Mouse (Mus musculus) cerebellum, postnatal 25 days (tissue): ENCODE measurements around the gene Pard6b.

Experiments
- DNase-seq, 2 experiments: peaks; one replicate each; pipeline ENCODE4 v3.0.0; 2021; ENCODE audit warnings: mixed read lengths in 2 of 2

Gene Pard6b

DNA sequence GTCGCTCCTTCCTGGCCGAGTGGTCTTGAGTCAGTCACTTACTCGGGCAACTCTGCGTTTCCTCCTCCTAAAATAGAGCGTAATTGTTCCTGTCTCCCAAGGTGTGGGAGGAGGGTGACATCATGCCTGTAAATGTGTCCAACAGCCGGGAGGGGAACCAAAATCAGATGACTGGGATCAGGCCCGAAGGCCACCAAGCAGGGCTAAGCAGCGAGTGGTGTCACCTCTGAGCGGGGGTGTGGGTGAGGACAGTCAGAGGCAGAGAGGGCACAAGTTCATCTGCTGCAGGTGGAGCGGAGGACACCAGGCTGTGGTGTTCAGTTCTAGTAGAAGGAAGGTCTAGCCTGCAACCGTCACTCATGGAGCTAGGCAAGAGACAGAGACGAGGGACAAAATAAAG, 17.1 kb upstream of the Pard6b start:
- DNase-seq, result no peak

DNA sequence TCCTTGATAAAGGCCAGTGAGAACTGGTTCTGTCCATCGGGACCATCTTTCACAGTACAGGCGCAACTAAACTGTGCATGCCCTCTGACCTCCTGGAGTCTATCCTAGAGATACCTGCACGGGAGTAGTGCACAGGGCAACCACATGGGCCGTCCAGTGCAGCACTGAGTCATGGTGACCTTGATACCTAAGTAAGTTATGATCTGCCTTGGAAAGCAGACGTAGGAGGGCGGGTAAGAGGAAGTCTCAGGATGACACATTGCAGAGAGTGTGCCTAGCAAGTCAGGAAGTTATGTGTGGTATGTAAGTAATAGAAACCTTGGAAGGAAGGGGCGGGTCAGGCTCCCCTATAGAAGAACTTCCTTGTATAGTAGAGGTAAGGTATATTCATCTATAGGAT, 15.3 kb upstream of the Pard6b start:
- DNase-seq, result no peak

DNA sequence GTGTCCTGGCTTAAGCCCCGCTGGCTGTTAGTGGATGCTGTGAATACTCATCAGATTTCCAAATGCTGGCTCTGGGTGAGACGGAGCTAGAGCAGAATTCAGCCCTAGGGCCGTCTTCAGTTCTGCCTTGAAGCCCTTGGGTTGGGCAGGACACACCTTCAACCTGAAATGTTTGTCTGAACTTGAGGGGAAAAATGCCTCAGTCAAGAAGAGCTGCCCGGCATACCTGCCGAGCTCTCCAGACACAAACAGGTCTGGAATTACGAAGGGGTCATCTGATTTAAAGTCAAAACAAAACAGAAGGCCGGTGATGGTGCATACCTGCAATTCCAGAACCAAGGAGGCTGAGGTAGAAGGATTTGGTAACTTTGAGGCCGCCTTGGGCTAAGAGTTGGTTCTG, 14.0 kb upstream of the Pard6b start:
- no peak for DNase-seq

DNA sequence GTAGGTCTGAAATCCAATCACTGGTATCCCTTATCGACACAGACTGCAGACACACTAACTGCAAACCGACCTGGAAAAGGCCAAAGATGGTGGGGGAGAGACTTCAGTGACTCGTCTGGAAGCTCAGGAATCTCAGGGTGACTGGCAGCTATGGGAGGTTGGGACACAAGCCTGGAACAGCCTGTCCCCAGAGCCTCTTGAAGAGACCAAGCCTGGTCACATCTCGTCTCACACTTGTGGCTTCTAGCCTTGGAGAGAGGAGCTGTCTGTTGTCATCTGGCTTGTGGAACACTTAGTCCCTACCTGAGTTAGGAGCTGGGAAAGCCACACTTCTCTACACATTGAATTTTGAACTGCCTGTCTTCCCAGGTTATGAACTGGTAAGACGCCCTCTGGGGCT, 10.4 kb upstream of the Pard6b start:
- no peak for DNase-seq

DNA sequence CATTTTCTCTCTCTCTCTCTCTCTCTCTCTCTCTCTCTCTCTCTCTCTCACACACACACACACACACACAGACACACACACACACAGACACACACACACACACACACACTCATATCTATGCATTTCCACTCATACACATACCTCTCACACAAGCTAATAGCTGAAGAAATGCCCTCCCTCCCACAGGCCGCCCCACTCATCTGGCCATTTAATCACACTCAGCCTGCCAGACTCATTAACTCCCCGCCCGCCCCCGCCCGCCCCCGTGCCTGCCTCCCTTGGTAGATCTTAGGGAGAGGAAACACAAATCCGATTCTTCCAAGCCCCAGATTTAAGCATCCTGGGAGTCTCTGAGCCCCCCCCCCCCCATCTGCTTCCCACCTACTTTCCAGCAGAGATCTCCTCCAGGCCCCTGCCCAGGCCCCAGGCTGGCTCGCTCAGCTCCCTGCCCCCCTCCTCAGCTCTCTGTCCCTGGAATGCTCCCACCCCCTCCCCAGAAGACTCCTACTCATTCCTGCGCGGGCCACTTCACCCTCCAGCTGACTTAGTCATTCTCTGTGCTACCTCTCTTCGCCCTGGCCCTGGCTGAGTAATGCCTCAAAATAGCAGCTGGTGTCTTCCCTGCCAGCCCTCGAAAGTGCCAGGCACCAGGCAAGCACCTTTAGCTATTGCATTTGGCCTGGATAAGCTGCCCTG, 8.2 kb upstream of the Pard6b start:
- DNase-seq, result peak; percentile 38 to 54

DNA sequence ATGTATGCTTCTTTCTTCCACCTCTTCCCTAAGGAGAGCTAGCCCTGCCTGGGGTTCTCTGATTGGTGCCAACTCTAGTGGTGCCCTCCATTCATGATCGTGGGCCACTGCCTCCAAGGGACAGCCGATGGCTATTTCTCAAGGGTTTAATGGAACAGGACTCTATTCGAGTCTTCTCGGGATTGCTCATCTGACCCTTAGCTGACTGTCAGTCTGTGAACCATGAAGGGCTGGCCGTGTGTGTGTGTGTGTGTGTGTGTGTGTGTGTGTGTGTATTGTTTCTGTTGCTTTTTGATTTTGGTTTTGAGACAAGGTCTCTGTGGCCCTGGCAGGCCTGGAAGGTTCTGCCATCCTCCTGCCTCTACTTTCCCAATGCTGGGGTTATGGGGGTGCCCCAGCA, 7.1 kb upstream of the Pard6b start:
- DNase-seq, result no peak

DNA sequence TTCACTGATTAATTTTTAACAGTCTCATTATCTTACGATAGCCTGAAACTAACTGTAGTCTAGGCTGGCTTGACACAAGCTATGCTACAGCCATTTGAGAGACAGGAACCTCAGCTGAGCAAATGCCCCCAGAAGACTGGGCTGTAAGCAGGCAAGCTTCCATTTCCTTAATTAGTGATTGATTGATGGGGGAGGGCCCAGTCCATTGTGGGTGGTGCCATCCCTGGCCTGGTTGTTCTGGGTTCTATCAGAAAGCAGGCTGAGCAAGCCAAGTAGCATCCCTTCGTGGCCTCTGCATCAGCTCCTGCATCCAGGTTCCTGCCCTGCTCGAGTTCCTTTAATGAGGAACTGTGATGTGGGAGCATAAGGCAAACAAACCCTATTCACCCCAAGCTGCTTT, 6.3 kb upstream of the Pard6b start:
- DNase-seq, result no peak

DNA sequence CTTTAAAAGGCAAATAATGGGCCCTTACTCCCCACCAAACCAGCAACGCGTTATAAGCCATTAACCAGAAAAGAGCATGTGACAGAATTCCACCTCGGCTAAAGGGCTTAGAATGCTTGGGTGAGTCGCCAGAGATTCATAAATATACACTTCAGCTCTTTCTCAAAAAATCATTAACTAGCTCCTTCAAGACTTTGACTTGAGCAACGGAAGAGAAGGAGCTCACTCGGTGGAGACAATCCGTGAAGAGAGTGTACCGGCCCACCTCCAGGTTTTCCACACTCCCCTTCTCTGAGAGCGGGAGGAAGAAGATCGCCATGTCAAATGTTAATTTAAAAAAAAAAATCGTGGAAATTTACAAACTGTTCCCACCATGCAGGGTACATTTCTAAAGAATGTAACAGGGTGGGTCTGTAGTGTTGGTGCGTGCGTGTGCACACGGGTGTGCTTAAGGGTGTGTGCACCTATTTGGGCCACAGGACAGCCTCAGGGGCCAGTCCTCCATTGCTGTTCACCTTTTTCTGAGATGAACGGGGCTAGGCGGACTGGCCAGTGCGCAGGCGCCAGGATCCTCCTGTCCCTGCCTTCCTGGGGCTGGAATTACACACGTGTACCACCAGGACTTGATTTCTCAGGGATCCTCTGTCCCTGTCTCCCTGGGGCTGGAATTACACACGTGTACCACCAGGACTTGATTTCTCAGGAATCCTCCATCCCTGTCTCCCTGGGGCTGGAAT, 3.8 kb upstream of the Pard6b start:
- no peak for DNase-seq

DNA sequence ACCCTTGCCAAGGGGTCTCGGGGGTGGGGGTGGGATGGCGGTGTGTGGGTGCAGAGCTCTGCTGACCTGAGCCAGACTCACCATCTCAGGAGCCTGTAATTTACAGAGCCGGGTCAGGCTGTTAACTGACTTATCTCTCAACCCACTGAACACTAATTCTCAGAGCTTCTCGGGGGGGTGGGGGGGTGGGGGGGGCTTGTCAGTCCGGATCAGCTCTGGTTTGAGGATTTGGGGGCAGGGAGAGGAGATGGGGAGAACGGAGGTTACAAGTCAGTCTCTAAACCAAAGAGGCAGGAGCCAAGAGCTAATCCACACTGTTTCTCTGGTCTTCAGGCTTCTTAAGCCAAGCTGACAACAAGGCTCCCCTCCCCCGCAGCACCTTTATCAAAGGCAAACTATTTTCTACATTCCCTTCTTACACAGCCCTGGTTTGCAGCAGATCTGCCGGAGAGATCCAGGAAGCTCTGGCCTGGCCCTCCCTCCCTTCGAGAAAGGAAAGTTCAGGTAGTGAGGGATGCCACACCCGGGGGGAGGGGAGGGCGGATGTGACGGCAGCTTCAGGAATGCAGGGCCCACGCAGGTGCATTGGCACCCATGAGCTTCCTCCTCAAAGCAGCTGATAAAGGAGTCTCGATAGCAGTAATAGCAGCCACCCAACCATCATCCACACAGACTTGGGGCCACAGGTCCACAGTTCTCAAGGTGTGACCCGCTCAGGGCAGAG, 2.5 kb upstream of the Pard6b start:
- peak in 1 of 2 experiments; percentile 15 for DNase-seq

DNA sequence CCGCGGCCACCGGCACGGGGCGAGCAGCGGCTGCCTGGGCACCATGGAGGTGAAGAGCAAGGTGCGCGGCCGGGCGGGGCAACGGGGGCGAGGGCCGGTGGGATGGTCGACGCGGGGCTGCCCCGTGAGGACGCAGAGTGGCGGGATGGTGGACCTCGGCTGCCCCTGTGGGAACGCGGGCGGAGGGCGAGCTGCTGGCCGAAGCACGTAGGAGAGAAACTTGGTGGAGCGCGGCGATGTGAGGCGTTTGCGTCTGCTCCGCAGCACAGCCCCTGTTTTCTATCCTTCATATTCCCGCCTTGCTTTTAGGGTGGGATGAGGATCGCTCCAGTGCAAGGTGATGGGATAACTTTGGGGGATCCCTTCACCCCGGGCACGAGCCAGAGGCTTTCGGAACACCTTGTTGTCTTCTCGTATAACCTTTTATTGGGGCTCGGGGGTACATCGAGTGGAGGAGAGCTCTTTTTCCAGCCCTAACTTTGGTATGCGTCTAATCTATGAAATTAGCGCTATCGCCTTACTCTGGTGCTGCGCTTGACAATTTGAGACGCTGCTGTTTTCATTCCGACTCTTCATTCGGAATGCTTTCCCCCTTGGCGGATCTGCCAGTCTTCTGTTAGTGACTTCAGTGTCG, 612 bp downstream of the Pard6b start:
- peak in 1 of 2 experiments; percentile 27 for DNase-seq

DNA sequence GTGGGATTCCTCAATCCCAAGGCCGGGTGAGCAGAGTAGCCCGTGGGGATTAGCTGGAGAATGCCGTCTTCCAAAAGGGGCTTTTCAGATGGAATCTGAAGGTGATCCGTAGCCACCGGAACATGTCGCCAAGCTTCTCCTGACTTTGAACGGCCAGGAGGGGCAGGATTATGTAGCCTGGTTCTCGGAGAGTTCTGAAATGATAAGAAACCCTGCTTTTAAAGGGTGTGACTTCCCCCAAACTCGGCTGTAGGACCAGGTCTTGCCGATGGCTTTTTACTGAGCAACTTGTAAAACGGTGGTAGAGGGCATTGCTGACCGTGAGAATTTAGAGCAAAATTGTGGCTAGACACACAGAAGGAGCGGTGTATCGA, 1.1 kb downstream of the Pard6b start:
- DNase-seq, result no peak

DNA sequence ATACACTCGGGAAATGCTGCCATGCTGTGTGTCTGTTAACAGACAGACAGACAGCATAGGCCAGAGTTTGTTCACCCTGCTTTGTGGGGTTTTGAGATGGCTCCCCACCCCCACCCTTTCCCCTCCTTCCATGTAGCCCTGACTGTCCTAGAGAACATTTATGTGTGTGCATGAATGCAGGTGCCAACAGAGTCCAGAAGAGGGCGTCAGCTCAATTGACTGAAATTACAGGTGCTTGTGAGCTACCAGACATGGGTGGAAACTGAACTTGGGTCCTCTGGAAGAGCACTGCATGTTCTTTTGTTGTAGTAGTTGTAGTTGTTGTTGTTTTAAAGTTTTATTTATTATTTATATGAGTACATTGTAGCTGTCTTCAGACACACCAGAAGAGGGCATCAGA, 2.8 kb downstream of the Pard6b start:
- no peak for DNase-seq

DNA sequence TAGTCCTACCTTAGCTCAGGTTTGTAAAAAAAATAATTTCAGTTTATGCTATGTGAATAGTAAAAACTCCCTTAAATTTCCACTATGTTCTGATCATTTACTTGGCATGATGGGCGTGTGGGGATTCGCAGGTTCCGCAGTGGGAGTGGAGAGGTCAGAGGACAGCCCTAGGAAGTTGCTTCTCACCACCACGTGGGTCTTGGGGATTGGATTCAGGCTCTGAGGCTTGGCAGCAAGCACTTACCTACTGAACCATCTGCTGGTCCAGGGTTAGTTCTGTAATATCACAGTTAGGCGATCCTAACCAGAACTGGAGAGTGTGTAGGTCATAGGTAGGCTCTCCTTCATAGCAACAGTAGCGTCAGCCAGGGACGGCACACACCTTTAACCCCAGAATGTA, 3.4 kb downstream of the Pard6b start:
- DNase-seq, result peak in 1 of 2 experiments; percentile 38

DNA sequence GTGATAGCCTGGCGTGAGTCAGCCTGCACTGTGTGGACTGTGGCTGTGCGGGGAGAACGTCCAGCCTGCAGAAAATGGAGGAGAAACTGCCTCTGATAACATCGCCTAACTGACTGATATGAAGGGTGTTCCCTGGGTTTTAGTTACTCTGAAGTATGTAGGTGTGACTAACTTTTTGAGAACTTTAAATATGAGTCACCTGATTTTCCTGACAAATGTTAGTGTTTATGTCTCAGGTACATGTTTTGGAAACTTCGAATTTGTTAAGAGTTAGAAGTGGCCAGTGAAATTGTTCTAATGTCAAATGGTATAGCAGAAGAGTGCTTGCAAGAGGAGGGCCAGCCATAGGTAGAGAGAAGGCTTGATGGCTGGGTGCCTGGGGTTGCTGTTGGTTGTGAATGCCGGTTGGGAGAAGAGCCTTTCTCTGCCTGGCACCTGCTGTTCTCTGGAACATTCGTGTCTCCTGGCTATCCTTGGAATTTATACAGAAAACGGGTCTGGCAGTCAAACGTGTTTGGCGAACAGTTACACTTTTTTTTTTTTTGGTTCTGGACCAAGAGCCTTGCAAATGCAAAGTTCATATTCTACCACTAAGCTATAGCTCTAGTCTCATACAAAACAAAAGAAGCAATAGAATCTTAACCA, 4.9 kb downstream of the Pard6b start:
- DNase-seq, result peak in 1 of 2 experiments; percentile 57

DNA sequence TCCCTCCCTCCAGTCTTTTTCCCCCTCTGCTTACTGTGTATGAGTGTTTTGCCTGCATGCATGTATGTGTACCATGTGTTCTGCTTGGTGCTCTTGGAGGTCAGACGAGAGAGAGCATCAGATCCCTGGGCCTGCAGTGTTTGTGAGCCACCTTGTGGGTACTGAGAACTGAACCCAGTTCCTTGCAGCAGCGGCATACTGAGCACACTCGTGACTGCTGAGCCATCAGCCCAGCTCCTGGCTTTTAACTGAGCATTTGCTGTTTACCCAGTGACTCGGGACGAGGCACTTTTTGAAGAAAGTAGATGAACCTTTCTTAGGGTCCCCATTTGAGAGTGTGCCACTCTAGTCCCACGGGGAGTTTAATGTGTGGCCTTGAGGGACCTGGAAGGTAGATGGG, 5.5 kb downstream of the Pard6b start:
- no peak for DNase-seq

DNA sequence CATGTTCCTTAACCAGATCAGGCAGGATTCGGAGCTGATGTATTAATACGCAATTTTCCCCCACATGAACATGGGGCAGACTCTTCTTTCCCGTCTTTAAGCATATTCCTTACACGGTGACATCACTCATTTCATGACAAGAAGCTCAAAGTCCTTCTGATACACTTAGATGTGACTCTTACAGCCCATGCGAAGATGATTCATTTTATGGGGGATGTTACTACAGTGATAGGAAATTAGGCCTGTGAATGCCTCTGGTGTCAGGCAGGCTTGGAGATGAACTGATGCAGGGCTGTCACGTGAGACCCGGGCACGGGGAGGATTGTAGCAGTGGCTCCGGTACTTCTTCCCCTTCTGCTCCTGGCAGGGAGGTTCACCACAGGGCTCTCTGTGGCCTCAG, 6.0 kb downstream of the Pard6b start:
- no peak for DNase-seq

DNA sequence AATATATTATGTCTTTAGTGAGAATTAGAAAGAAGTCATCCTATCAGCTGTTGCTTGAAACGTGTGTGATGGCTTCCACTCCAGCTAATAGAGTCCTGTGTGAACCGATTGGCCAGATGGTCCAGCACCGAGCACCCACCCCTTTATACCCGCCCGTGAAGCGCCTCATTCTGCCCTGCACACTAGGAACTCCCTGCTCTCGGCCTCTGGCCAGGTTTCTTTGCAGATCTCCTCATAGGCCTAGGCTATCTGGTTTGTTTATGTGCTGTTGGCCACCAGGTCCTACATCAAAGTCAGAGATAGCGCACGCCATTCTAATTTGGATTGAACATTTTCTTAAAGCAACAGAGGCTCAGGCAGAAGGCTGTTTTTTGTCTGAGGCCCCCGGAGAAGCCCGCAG, 10.8 kb downstream of the Pard6b start:
- no peak for DNase-seq

DNA sequence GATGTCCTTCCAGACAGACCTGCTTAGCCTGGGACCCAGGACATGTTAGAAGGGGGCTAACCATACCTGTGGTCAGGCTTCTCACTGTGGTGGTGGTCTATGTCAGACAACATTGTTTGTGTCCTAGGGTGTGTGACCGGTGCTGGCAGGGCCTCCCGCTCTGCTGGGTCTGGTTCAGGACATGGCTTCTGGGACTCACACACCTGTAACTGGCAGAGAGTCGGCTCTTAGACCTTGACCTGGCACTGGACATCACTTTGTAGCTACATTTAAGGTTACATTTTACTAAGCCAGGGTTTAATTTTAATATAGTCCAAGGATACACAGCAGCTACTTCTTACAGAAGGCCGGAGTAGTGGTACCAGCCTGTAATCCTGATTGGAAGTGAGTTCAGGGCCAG, 12.3 kb downstream of the Pard6b start:
- DNase-seq, result no peak

DNA sequence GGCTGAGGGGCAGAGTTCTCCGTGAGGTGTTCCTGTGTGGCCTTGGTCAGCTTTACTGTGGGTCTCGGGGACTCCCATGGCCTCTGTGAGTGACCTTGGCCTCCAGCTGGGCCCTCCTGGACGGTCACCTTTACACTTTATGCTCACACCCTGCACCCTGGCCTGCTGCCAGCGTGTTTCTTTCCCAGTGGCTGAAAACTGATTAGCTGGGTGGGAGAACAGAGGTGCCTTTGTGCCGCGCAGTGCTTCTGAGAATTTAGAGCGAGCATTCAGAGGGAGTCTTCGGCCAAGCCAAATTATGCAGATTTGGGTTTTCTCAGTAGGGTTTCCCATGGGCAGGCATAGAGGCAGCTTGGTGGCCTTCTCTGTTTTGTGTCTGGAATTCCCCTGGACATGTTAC, 14.3 kb downstream of the Pard6b start:
- peak in 1 of 2 experiments; percentile 42 for DNase-seq

DNA sequence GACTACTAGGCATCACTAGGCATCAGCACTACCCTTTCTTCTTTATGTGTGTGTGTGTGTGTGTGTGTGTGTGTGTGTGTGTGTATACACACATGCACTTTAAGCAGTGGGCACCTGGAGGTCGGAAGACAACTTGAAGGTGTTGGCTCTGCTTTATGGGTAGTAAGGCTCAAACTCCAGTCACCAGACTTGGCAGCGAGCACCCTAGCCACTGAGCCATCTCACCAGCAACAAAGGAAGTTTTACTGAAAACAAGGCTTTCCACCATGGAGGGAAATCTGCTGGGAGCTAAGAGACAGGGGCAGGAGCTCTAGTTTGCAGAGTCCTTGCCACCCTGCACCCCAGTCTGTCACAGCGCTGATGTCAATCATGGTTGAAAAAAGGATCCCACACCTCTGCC, 15.7 kb downstream of the Pard6b start:
- DNase-seq, result no peak

DNA sequence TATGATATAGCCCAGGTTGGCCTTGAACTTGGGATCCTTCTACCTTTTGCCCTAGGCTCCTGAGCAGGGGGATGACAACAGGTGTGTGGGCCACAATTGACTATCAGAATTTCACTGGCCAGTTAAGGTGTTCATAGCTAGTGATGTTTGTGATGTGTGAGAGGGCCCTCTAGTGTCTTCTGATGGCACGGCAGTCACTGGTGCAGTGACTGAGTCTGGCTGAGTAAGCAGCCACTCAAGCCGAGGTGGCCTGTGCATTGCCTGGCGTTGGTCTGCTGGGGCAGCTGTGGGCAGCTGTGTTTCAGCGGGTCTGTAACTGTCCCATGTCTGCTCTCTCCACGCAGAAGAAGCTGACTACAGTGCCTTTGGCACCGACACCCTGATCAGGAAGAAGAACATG, 17.2 kb downstream of the Pard6b start:
- peak; percentile 72 to 80 for DNase-seq

DNA sequence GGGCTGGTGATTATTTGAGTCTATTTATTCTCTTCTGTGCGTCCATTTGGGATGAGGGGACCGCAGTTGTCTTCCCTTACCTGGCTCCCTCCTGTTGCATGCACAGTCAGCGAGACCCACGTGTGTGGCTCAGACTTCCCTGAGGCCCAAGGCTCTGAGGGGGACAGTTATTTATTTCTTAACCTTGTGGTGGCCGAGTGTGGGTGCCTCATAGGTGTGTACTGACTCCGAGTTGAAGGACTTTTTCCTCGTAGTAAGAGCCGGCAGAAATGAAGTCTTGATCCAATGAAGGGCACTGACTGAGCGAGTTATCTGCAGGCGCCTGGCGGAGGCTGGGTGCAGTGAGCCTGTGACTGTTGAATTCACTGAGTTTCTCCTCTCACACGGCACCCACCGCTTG, 19.2 kb downstream of the Pard6b start:
- DNase-seq, result no peak

DNA sequence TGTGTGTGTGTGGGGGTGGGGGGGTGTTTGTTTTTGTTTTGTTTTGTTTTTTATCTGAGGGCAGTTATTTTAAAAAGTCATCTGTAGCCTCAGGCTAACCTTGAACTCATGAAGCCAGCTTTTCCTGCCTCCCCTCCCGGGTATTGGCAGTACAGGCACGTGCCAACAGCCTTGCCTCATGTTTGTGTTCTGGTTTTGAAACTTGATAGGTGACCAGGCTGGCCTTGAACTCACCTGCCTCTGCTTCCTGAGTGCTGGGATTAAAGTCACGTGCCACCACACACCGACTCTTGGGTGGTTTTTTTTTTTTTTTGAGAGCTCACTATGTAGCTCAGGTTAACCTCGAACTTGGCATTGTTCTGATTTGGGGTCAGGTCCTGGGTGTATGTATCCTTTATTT, 21.0 kb downstream of the Pard6b start:
- DNase-seq, result no peak
